Mouse (Mus musculus): ENCODE measurements at regions not wholly inside any gene's neighbourhood (a gene's known extent, or its start where the extent isn't known, plus 50 kb on each side); places are given as distances from the start of the nearest gene placed in this dataset.

- H3K27me3 ChIP-seq (replicated peaks), result no peaks in the 10 kb centered on the region
- no peaks in the 10 kb centered on the region for H3K79me2 ChIP-seq (replicated peaks; ENCODE audit: control insufficient read depth, extremely low read depth, insufficient read depth, poor library complexity, severe bottlenecking)
- no peaks in the 10 kb centered on the region for H3K9me3 ChIP-seq (replicated peaks; ENCODE audit: low read length)
- H3K9ac ChIP-seq (ENCODE audit: insufficient read depth, low read depth), result no peak overlapping the region
- H3K4me1 ChIP-seq (ENCODE audit: control insufficient read depth in 1 of 2, insufficient read depth in 2 of 2), result no peaks in the 10 kb centered on the region
- dilution Hi-C loops (cut with MboI; ENCODE audit: extremely low pct_ligation_motif_present, extremely low pct_unique_long_range_greater_than_20kb, low sequenced_read_pairs) (no loop called here), in situ Hi-C loops (cut with MboI; ENCODE audit: low pct_ligation_motif_present, low pct_unique_long_range_greater_than_20kb, low sequenced_read_pairs) (no loop called here)
- no peak overlapping the region for H3K27ac ChIP-seq (ENCODE audit: insufficient read depth, low read depth)
- TF ChIP-seq MEF2A (IDR thresholded peaks at IDR 0.05; ENCODE audit: borderline replicate concordance, low read depth, low read length) (no peak), SMC3 (IDR thresholded peaks at IDR 0.05; ENCODE audit: low read depth, low read length) (no peak), ZNF384 (IDR thresholded peaks at IDR 0.05; ENCODE audit: low read depth, low read length) (no peak), MAFK (IDR thresholded peaks at IDR 0.05; ENCODE audit: insufficient replicate concordance, low read length) (no peak), E2F4 (IDR thresholded peaks at IDR 0.05; ENCODE audit: insufficient replicate concordance, low read depth, low read length) (no peak), POLR2A (IDR thresholded peaks at IDR 0.05; ENCODE audit: low read depth, low read length) (no peak), MXI1 (IDR thresholded peaks at IDR 0.05; ENCODE audit: low read depth, low read length) (no peak), BHLHE40 (IDR thresholded peaks at IDR 0.05; ENCODE audit: low read depth, low read length) (no peak), CTCF (conservative IDR thresholded peaks at IDR 0.05 in 1 of 2, IDR thresholded peaks at IDR 0.05 in 1 of 2; ENCODE audit: low read depth in 2 of 2, low read length in 2 of 2) (no peak), ZKSCAN1 (IDR thresholded peaks at IDR 0.05; ENCODE audit: borderline replicate concordance, low read depth, low read length) (no peak), TBP (conservative IDR thresholded peaks at IDR 0.05; ENCODE audit: low read depth, low read length) (no peak), NRF1 (IDR thresholded peaks at IDR 0.05; ENCODE audit: low read depth, low read length) (no peak), IRF4 (IDR thresholded peaks at IDR 0.05; ENCODE audit: low read depth, low read length) (no peak), KAT2A (IDR thresholded peaks at IDR 0.05; ENCODE audit: insufficient replicate concordance, low read length) (no peak), JUND (conservative IDR thresholded peaks at IDR 0.05; ENCODE audit: low read depth, low read length) (no peak), JUN (IDR thresholded peaks at IDR 0.05; ENCODE audit: insufficient read depth, low read depth, low read length) (no peak), RCOR1 (conservative IDR thresholded peaks at IDR 0.05; ENCODE audit: low read depth, low read length) (no peak), NELFE (IDR thresholded peaks at IDR 0.05; ENCODE audit: low read depth, low read length) (no peak), TCF12 (IDR thresholded peaks at IDR 0.05; ENCODE audit: low read depth, low read length) (no peak), UBTF (IDR thresholded peaks at IDR 0.05; ENCODE audit: low read depth, low read length) (no peak)
- H3K4me2 ChIP-seq (ENCODE audit: insufficient read depth, low read depth, poor library complexity, severe bottlenecking), result no peak overlapping the region
- no peak for DNase-seq (ENCODE audit: extremely low read depth)
- H3K4me3 ChIP-seq (replicated peaks in 1 of 3; ENCODE audit: low read depth in 2 of 3, low read length in 2 of 3, poor library complexity in 1 of 3), result no peak overlapping the region
- H3K36me3 ChIP-seq (replicated peaks in 1 of 2; ENCODE audit: control insufficient read depth in 1 of 2, insufficient read depth in 1 of 2, low read length in 1 of 2), result no peaks in the 10 kb centered on the region
Observed at GRCm38 (mm10) chr14:17156402-17156954, 337.5 kb upstream of the Rarb start.

GRCm38 (mm10) chr14:17120679-17121078 lies 301.7 kb upstream of the Rarb start:
- in situ Hi-C loops (cut with MboI; ENCODE audit: low pct_ligation_motif_present, low pct_unique_long_range_greater_than_20kb, low sequenced_read_pairs) (no loop called here), dilution Hi-C loops (cut with MboI; ENCODE audit: extremely low pct_ligation_motif_present, extremely low pct_unique_long_range_greater_than_20kb, low sequenced_read_pairs) (no loop called here)

More at GRCm38 (mm10) chr14:17120679-17121078, 301.7 kb upstream of the Rarb start:
- no peaks in the 10 kb centered on the region for H3K79me2 ChIP-seq (replicated peaks; ENCODE audit: control insufficient read depth, extremely low read depth, insufficient read depth, poor library complexity, severe bottlenecking)
- H3K9me3 ChIP-seq (replicated peaks; ENCODE audit: low read length), result no peaks in the 10 kb centered on the region
- no peaks in the 10 kb centered on the region for H3K27me3 ChIP-seq (replicated peaks)
- H3K36me3 ChIP-seq (replicated peaks in 1 of 2; ENCODE audit: control insufficient read depth in 1 of 2, insufficient read depth in 1 of 2, low read length in 1 of 2), result no peaks in the 10 kb centered on the region
- H3K27ac ChIP-seq (ENCODE audit: insufficient read depth, low read depth), result no peak overlapping the region
- no peaks in the 10 kb centered on the region for H3K4me1 ChIP-seq (ENCODE audit: control insufficient read depth in 1 of 2, insufficient read depth in 2 of 2)
- DNase-seq (ENCODE audit: extremely low read depth), result no peak
- no peak overlapping the region for H3K9ac ChIP-seq (ENCODE audit: insufficient read depth, low read depth)
- H3K4me3 ChIP-seq (replicated peaks in 1 of 3; ENCODE audit: low read depth in 2 of 3, low read length in 2 of 3, poor library complexity in 1 of 3), result no peak overlapping the region
- TF ChIP-seq RCOR1 (conservative IDR thresholded peaks at IDR 0.05; ENCODE audit: low read depth, low read length), result no peak
- TF ChIP-seq HCFC1 (IDR thresholded peaks at IDR 0.05; ENCODE audit: low read depth, low read length), result no peak
- TF ChIP-seq TCF12 (IDR thresholded peaks at IDR 0.05; ENCODE audit: low read depth, low read length), result no peak
- no peak for TF ChIP-seq RAD21 (IDR thresholded peaks at IDR 0.05; ENCODE audit: low read depth, low read length)
- no peak for TF ChIP-seq CTCF (conservative IDR thresholded peaks at IDR 0.05 in 1 of 2, IDR thresholded peaks at IDR 0.05 in 1 of 2; ENCODE audit: low read depth in 2 of 2, low read length in 2 of 2)
- TF ChIP-seq ZNF384 (IDR thresholded peaks at IDR 0.05; ENCODE audit: low read depth, low read length), result no peak
- TF ChIP-seq USF2 (conservative IDR thresholded peaks at IDR 0.05; ENCODE audit: low read depth, low read length), result no peak
- no peak for TF ChIP-seq BHLHE40 (IDR thresholded peaks at IDR 0.05; ENCODE audit: low read depth, low read length)
- TF ChIP-seq MAZ (IDR thresholded peaks at IDR 0.05; ENCODE audit: low read depth, low read length), result no peak
- no peak for TF ChIP-seq GABPA (IDR thresholded peaks at IDR 0.05; ENCODE audit: insufficient replicate concordance, low read depth, low read length)
- no peak for TF ChIP-seq CHD1 (IDR thresholded peaks at IDR 0.05; ENCODE audit: low read depth, low read length)
- TF ChIP-seq TBP (conservative IDR thresholded peaks at IDR 0.05; ENCODE audit: low read depth, low read length), result no peak
- no peak for TF ChIP-seq MEF2A (IDR thresholded peaks at IDR 0.05; ENCODE audit: borderline replicate concordance, low read depth, low read length)
- no peak for TF ChIP-seq ZC3H11A (IDR thresholded peaks at IDR 0.05; ENCODE audit: low read depth, low read length)
- no peak for TF ChIP-seq E2F4 (IDR thresholded peaks at IDR 0.05; ENCODE audit: insufficient replicate concordance, low read depth, low read length)
- no peak for TF ChIP-seq JUND (conservative IDR thresholded peaks at IDR 0.05; ENCODE audit: low read depth, low read length)
- no peak for TF ChIP-seq NELFE (IDR thresholded peaks at IDR 0.05; ENCODE audit: low read depth, low read length)
- H3K4me2 ChIP-seq (ENCODE audit: insufficient read depth, low read depth, poor library complexity, severe bottlenecking), result no peak overlapping the region

All from CH12.LX (cell line).